Comparison of ENCODE assay signal across 35 mouse cellular contexts in genomic region chr8:90330377-90331285, GRCm38 (mm10). TPM values are rescaled to one million over a fixed set of nuclear protein-coding genes. Genes with fewer than 3 reads are reported as not detected.
DNase-seq lines count a peak whose midpoint lies in the region; ATAC-seq and TF ChIP-seq lines count a peak whose summit lies in the region.
"Had no signal": no experiment of that assay in that cellular context is flagged by ENCODE, and none has a peak within 500 bp of the region (broad histone marks: within the 10 kb centered on the region; RNA-seq: fewer than 3 reads in every experiment).

No protein-coding gene starts in this region.

- H3K4me1 ChIP-seq in forebrain, embryonic 11.5 days (replicated peaks; ENCODE audit: control insufficient read depth, insufficient read depth, low read length), result peaks cover 9% of the 10 kb centered on the region
- H3K4me1 ChIP-seq in forebrain, embryonic 16.5 days (replicated peaks; ENCODE audit: control insufficient read depth, insufficient read depth, low read length), result peaks cover 2% of the 10 kb centered on the region; the same call in 1 of the 2 replicates
- H3K4me1 ChIP-seq in midbrain, embryonic 10.5 days, result peaks cover 58% of the 10 kb centered on the region
- H3K4me1 ChIP-seq in midbrain, postnatal 0 days (ENCODE audit: insufficient read depth, low read length), result peaks cover 4% of the 10 kb centered on the region; the same call in 1 of the 2 replicates
- peaks cover 46% of the 10 kb centered on the region for H3K4me1 ChIP-seq in midbrain, embryonic 12.5 days
- H3K4me1 ChIP-seq: liver, embryonic 15.5 days had no signal

- peak overlapping the region; percentile 46; the same call in 1 of the 2 replicates for H3K27ac ChIP-seq in forebrain, embryonic 11.5 days (ENCODE audit: low read depth, low read length)
- H3K27ac ChIP-seq in forebrain, embryonic 16.5 days (ENCODE audit: low read length), result no peak overlapping the region
- H3K27ac ChIP-seq in midbrain, embryonic 10.5 days (replicated peaks), result peak overlapping the region; percentile 77
- no peak overlapping the region for H3K27ac ChIP-seq in midbrain, postnatal 0 days (ENCODE audit: low read depth, low read length)
- peak overlapping the region; percentile 75 for H3K27ac ChIP-seq in midbrain, embryonic 12.5 days (replicated peaks)
- H3K27ac ChIP-seq: hindbrain, embryonic 15.5 days; liver, embryonic 15.5 days; neural tube, embryonic 12.5 days; stomach, postnatal 0 days had no signal

- 0 out of 2 replicates have a peak, but pooled peaks have one; percentile 15 for ATAC-seq in forebrain, embryonic 11.5 days (replicated peaks; ENCODE audit: low FRiP score)
- ATAC-seq in forebrain, embryonic 16.5 days, result no peak
- no peak for ATAC-seq in midbrain, postnatal 0 days (ENCODE audit: low FRiP score)
- peak; percentile 54 for ATAC-seq in midbrain, embryonic 12.5 days (ENCODE audit: low FRiP score, low read depth)
- ATAC-seq: inflammation-experienced regulatory T-cells, adult 6 months; Patski had no signal

- H3K4me3 ChIP-seq in forebrain, embryonic 11.5 days (ENCODE audit: low read depth, low read length), result no peak overlapping the region
- no peak overlapping the region for H3K4me3 ChIP-seq in forebrain, embryonic 16.5 days (replicated peaks; ENCODE audit: low read length)
- H3K4me3 ChIP-seq in midbrain, embryonic 10.5 days, result peak overlapping the region; percentile 32
- H3K4me3 ChIP-seq in midbrain, postnatal 0 days (ENCODE audit: low read depth, low read length), result no peak overlapping the region
- H3K4me3 ChIP-seq in midbrain, embryonic 12.5 days, result no peak overlapping the region
- H3K4me3 ChIP-seq: erythroblast, embryonic 14.5 days; hindbrain, embryonic 15.5 days; liver, embryonic 15.5 days; myocyte; neural tube, embryonic 12.5 days had no signal

- H3K27me3 ChIP-seq in forebrain, embryonic 11.5 days (ENCODE audit: control insufficient read depth, insufficient read depth, low read length), result no peaks in the 10 kb centered on the region
- no peaks in the 10 kb centered on the region for H3K27me3 ChIP-seq in forebrain, embryonic 16.5 days (replicated peaks; ENCODE audit: control insufficient read depth, insufficient read depth, low read length)
- H3K27me3 ChIP-seq in midbrain, embryonic 10.5 days (ENCODE audit: low read depth, poor library complexity, severe bottlenecking), result no peaks in the 10 kb centered on the region
- H3K27me3 ChIP-seq in midbrain, postnatal 0 days (ENCODE audit: insufficient read depth, low read length), result no peaks in the 10 kb centered on the region
- no peaks in the 10 kb centered on the region for H3K27me3 ChIP-seq in midbrain, embryonic 12.5 days
- H3K27me3 ChIP-seq: hindbrain, embryonic 15.5 days; liver, embryonic 15.5 days; neural tube, embryonic 12.5 days had no signal

- WGBS in forebrain, embryonic 11.5 days, result 31% methylated on average over 7 of the region's 7 CpGs
- 32% methylated on average over 7 of the region's 7 CpGs for WGBS in forebrain, embryonic 16.5 days
- 32% methylated on average over 7 of the region's 7 CpGs for WGBS in midbrain, embryonic 10.5 days
- whole genome bisulfite sequencing in midbrain, postnatal 0 days, result 38% methylated on average over 7 of the region's 7 CpGs
- WGBS in midbrain, embryonic 12.5 days, result 16% methylated on average over 7 of the region's 7 CpGs

- H3K4me2 ChIP-seq in forebrain, embryonic 11.5 days (ENCODE audit: low read depth, low read length, severe bottlenecking), result peak overlapping the region; percentile 12; the same call in 1 of the 2 replicates
- no peak overlapping the region for H3K4me2 ChIP-seq in forebrain, embryonic 16.5 days (ENCODE audit: low read length)
- H3K4me2 ChIP-seq in midbrain, postnatal 0 days (ENCODE audit: low read depth, low read length, poor library complexity, severe bottlenecking), result no peak overlapping the region
- H3K4me2 ChIP-seq in midbrain, embryonic 12.5 days (replicated peaks), result peak overlapping the region; percentile 28
- H3K4me2 ChIP-seq: heart, embryonic 11.5 days; hindbrain, embryonic 15.5 days; liver, embryonic 15.5 days; lung, embryonic 14.5 days; neural tube, embryonic 12.5 days had no signal

- DNase-seq in forebrain, embryonic 11.5 days (ENCODE audit: low spot score), result no peak
- peak; percentile 52 for DNase-seq in midbrain, embryonic 10.5 days (ENCODE audit: low spot score)
- no peak for DNase-seq in midbrain, postnatal 0 days (ENCODE audit: low spot score)
- DNase-seq in adrenal gland, adult (ENCODE audit: inconsistent age in 2 of 2, low spot score in 1 of 2), result no peak
- DNase-seq in left cerebral cortex, adult 11 months (ENCODE audit: low spot score), result no peak
- no peak for DNase-seq in frontal cortex, postnatal 25 days (ENCODE audit: low spot score in 2 of 2)
- DNase-seq: adrenal gland, adult 2 months; adrenal gland, postnatal 36 days; cerebellum, adult 8-10 months; cerebellum, postnatal 25 days; gastrocnemius, postnatal 25 days; heart, adult 18-20 months; heart, postnatal 4 days; kidney, adult 11 months; kidney, postnatal 14 days; liver; lung, embryonic 14.5 days; lung, postnatal 14 days; right cerebral cortex, adult 18-20 months; spleen, adult 18-20 months; thymus, adult 18-20 months; thymus, postnatal 25 days had no signal

- H3K9ac ChIP-seq in forebrain, embryonic 11.5 days (ENCODE audit: low read length), result no peak overlapping the region
- no peak overlapping the region for H3K9ac ChIP-seq in forebrain, embryonic 16.5 days (replicated peaks; ENCODE audit: low read depth, low read length)
- no peak overlapping the region for H3K9ac ChIP-seq in midbrain, postnatal 0 days (replicated peaks; ENCODE audit: low read length, poor library complexity, severe bottlenecking)
- H3K9ac ChIP-seq in midbrain, embryonic 12.5 days (replicated peaks), result no peak overlapping the region
- H3K9ac ChIP-seq: hindbrain, embryonic 15.5 days; liver, embryonic 15.5 days; lung, embryonic 14.5 days; neural tube, embryonic 12.5 days had no signal

- TF ChIP-seq CTCF in midbrain, postnatal 0 days (IDR thresholded peaks at IDR 0.05), result no peak

- no peaks in the 10 kb centered on the region; the same call in 1 of the 2 replicates for H3K36me3 ChIP-seq in forebrain, embryonic 11.5 days (ENCODE audit: control insufficient read depth, insufficient read depth, low read length)
- H3K36me3 ChIP-seq in forebrain, embryonic 16.5 days (ENCODE audit: control insufficient read depth, insufficient read depth), result no peaks in the 10 kb centered on the region
- H3K36me3 ChIP-seq in midbrain, embryonic 10.5 days, result peaks cover 57% of the 10 kb centered on the region
- 0 out of 2 replicates have a peak, but pooled peaks cover 2% of the 10 kb centered on the region for H3K36me3 ChIP-seq in midbrain, postnatal 0 days (ENCODE audit: insufficient read depth, low read length)
- H3K36me3 ChIP-seq in midbrain, embryonic 12.5 days, result peaks cover 32% of the 10 kb centered on the region
- H3K36me3 ChIP-seq: liver, embryonic 15.5 days had no signal

- no peaks in the 10 kb centered on the region for H3K9me3 ChIP-seq in forebrain, embryonic 11.5 days (ENCODE audit: control insufficient read depth, low read length)
- H3K9me3 ChIP-seq in forebrain, embryonic 16.5 days (ENCODE audit: control insufficient read depth, low read length), result no peaks in the 10 kb centered on the region
- H3K9me3 ChIP-seq in midbrain, embryonic 10.5 days (replicated peaks), result peaks cover 3% of the 10 kb centered on the region; the same call in 1 of the 2 replicates
- H3K9me3 ChIP-seq in midbrain, postnatal 0 days (ENCODE audit: low read length), result no peaks in the 10 kb centered on the region
- no peaks in the 10 kb centered on the region for H3K9me3 ChIP-seq in midbrain, embryonic 12.5 days
- H3K9me3 ChIP-seq: hindbrain, embryonic 15.5 days; liver, embryonic 15.5 days; neural tube, embryonic 12.5 days had no signal

RNA-seq across cellular contexts. Expression of gene Tox3, which starts 17.5 kb away (rescaled TPM):
- 37.0 and 38.0 TPM in 2 replicates for polyA plus RNA-seq in forebrain, embryonic 11.5 days (2014; fragmentation: Nextera tagmentation; extraction: Ambion mirVana)
- polyA plus RNA-seq in forebrain, embryonic 16.5 days (2015; fragmentation: Nextera tagmentation; extraction: Ambion mirVana), result 16.7 and 21.2 TPM in 2 replicates
- polyA plus RNA-seq in midbrain, embryonic 10.5 days (2016; fragmentation: Nextera tagmentation; extraction: Ambion mirVana), result 14.8 and 19.1 TPM in 2 replicates
- 38.0 and 46.1 TPM in 2 replicates for total RNA-seq in midbrain, postnatal 0 days (2014; rRNA removed)
- 27.9 and 31.0 TPM in 2 replicates for polyA plus RNA-seq in midbrain, postnatal 0 days (2015; fragmentation: Nextera tagmentation; extraction: Ambion mirVana)
- polyA plus RNA-seq in midbrain, embryonic 12.5 days (2016; fragmentation: Nextera tagmentation; extraction: Ambion mirVana), result 61.5 and 69.7 TPM in 2 replicates
- total RNA-seq: gastrocnemius, adult 18-20 months; MEL had no signal
- polyA plus RNA-seq: erythroblast, embryonic 14.5 days; inflammation-experienced regulatory T-cells, adult 6 months; myocyte had no signal

Comparison
In these comparisons a context has a peak if more than half of its experiments do, and no peak if none do; other contexts are left out.
1. ATAC-seq: peak in forebrain, embryonic 11.5 days (single experiment) and midbrain, embryonic 12.5 days (single experiment); none in forebrain, embryonic 16.5 days (single experiment) and midbrain, postnatal 0 days (single experiment).
2. H3K27ac ChIP-seq: peak in forebrain, embryonic 11.5 days (single experiment), midbrain, embryonic 10.5 days (single experiment) and midbrain, embryonic 12.5 days (single experiment); none in forebrain, embryonic 16.5 days (single experiment) and midbrain, postnatal 0 days (single experiment).
3. H3K4me2 ChIP-seq: peak in forebrain, embryonic 11.5 days (single experiment) and midbrain, embryonic 12.5 days (single experiment); none in forebrain, embryonic 16.5 days (single experiment) and midbrain, postnatal 0 days (single experiment).